Mouse (Mus musculus) liver, embryonic 14.5 days (tissue): Measurements from ENCODE around the gene C1ra. TPM values are rescaled to one million over a fixed set of nuclear protein-coding genes. Genes with fewer than 3 reads are reported as not detected.
"Not testable (repeated sequence)": the region's sequence is repeated elsewhere in the genome, so short reads cannot be mapped to it uniquely, and the experiment has no call there.

Experiments
- ATAC-seq: fragments of 200-750 bp; cut with Nextera tagmentation; 2 replicates; pipeline ENCODE4 v1.8.0; 2017; ENCODE audit warnings: moderate number of reproducible peaks, mild to moderate bottlenecking, moderate library complexity; ENCODE audit not compliant: insufficient read depth
- DNase-seq, 3 experiments: peaks; one replicate each; pipeline ENCODE4 v3.0.0-alpha.2; 2012 to 2013; ENCODE audit warnings: low read depth in 3 of 3, low spot score in 3 of 3
- H3K27ac ChIP-seq: fragments of 300-500 bp; sonication (generic); 2 replicates; pipeline ENCODE4 v1.5.1; 2014; ENCODE audit warnings: moderate library complexity, mild to moderate bottlenecking, control low read depth, inconsistent platforms
- H3K27me3 ChIP-seq: fragments of 300-500 bp; sonication (generic); 2 replicates; pipeline ENCODE4 v1.6.1; 2014; ENCODE audit warnings: mild to moderate bottlenecking, low read length, moderate library complexity; ENCODE audit not compliant: control insufficient read depth, insufficient read depth
- H3K36me3 ChIP-seq: fragments of 300-500 bp; sonication (generic); replicated peaks from 2 replicates; pipeline ENCODE4 v1.6.1; 2014; ENCODE audit warnings: low read depth; ENCODE audit not compliant: control insufficient read depth, insufficient read depth
- H3K4me1 ChIP-seq, 2 experiments: fragments of 200-500 bp in 1 of 2; fragments of 300-500 bp in 1 of 2; sonication (generic) in 1 of 2; replicated peaks; 2 replicates each; pipeline ENCODE4 v1.6.1; 2012 to 2014; ENCODE audit warnings: antibody characterized with exemption in 1 of 2, inconsistent platforms in 1 of 2, low read length in 1 of 2; ENCODE audit not compliant: control insufficient read depth in 2 of 2, insufficient read depth in 2 of 2
- H3K4me2 ChIP-seq: fragments of 300-500 bp; sonication (generic); 2 replicates; pipeline ENCODE4 v1.6.1; 2014; ENCODE audit warnings: low read depth, mild to moderate bottlenecking, control low read depth, moderate library complexity
- H3K4me3 ChIP-seq, 2 experiments: fragments of 200-500 bp in 1 of 2; fragments of 300-500 bp in 1 of 2; sonication (generic) in 1 of 2; 2 replicates each; pipeline ENCODE4 v1.5.1; 2012 to 2014; ENCODE audit warnings: low read depth in 2 of 2, low read length in 2 of 2, mild to moderate bottlenecking in 2 of 2, control low read depth in 1 of 2, inconsistent platforms in 1 of 2, moderate library complexity in 1 of 2; ENCODE audit not compliant: insufficient read depth in 1 of 2
- H3K9ac ChIP-seq: fragments of 300-500 bp; sonication (generic); replicated peaks from 2 replicates; pipeline ENCODE4 v1.6.1; 2014; ENCODE audit warnings: mild to moderate bottlenecking, control low read depth, moderate library complexity
- H3K9me3 ChIP-seq: fragments of 300-500 bp; sonication (generic); 2 replicates; pipeline ENCODE4 v1.6.1; 2016; ENCODE audit warnings: low read length, mixed read lengths; ENCODE audit not compliant: control insufficient read depth
- CTCF ChIP-seq: IDR thresholded peaks from 2 replicates; pipeline ENCODE4 v1.5.1; 2016; ENCODE audit warnings: antibody characterized with exemption, low read depth, control low read depth
- EP300 ChIP-seq: IDR thresholded peaks from 2 replicates; pipeline ENCODE4 v1.6.1; 2016; ENCODE audit warnings: antibody characterized with exemption, low read depth
- WGBS: fragments of 180-500 bp; shearing (Covaris S2); extraction: QIAGEN DNeasy Blood & Tissue Kit; methylation state at CpG from one replicate; pipeline ENCODE4 v1.1.7; 2014; ENCODE audit not compliant: insufficient replicate concordance; 5-methylcytosine and 5-hydroxymethylcytosine counted together
- polyA plus RNA-seq, 2 experiments: library from polyadenylated mRNA; depleted of rRNA in 1 of 2; stranded (reverse) in 1 of 2; unstranded in 1 of 2; fragments of >200 nt; fragmentation: Nextera tagmentation in 1 of 2; extraction: Ambion mirVana in 1 of 2; gene quantifications; 2 replicates each; pipeline versions ENCODE4 v1.2.1 to v1.2.3; 2012 to 2014

The C1ra gene
- polyA plus RNA-seq, 2 experiments, result 7.8 to 8.6 TPM

GRCm38 (mm10) chr6:124479573-124479930 lies 32.7 kb upstream of the C1ra start:
- DNase-seq, result no peak
- no peak for ATAC-seq
- WGBS, result 53% methylated on average over 3 of the region's 3 CpGs

DNA sequence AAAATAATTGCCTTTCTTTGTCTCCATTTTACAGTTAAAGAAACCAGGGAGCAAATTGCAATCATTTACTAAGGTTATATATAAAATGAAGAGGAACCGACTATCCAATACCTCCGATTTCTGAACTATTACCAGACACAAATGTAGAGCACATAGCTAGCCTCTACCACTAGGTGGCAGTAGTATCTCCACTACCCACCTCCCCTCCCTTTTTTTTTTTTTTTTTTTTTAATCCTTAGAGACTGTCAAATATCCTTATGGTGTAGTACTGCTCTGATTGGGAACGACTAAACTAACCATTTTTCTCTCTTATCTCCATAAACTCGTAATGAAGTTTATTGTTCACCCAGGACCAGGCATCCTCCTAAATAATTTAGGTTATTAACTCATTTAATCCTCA lies 31.9 kb upstream of the C1ra start:
- Histone ChIP-seq H3K9me3 (no peaks in the 10 kb centered on the region), H3K4me2 (no peak overlapping the region), H3K4me3 (no peak overlapping the region), H3K9ac (no peak overlapping the region), H3K4me1 (peaks cover 7 to 23% of the 10 kb centered on the region in 2 experiments), H3K27ac (no peak overlapping the region), H3K36me3 (no peaks in the 10 kb centered on the region), H3K27me3 (no peaks in the 10 kb centered on the region)
- 32% methylated on average over 4 of the region's 4 CpGs for WGBS
- TF ChIP-seq EP300 (no peak), CTCF (peak; percentile 64; the same call in 1 of the 2 replicates)
- ATAC-seq, result no peak
- DNase-seq, result peak in 1 of 3 experiments; percentile 36

More at GRCm38 (mm10) chr6:124479573-124479930, 32.7 kb upstream of the C1ra start:
- no peaks in the 10 kb centered on the region for H3K27me3 ChIP-seq
- no peak overlapping the region for H3K4me2 ChIP-seq
- no peaks in the 10 kb centered on the region for H3K36me3 ChIP-seq
- TF ChIP-seq CTCF, result no peak
- no peak for TF ChIP-seq EP300
- no peaks in the 10 kb centered on the region for H3K9me3 ChIP-seq
- no peak overlapping the region for H3K9ac ChIP-seq
- H3K27ac ChIP-seq, result no peak overlapping the region
- H3K4me1 ChIP-seq, result peaks cover 7 to 25% of the 10 kb centered on the region in 2 experiments
- no peak overlapping the region for H3K4me3 ChIP-seq

DNA sequence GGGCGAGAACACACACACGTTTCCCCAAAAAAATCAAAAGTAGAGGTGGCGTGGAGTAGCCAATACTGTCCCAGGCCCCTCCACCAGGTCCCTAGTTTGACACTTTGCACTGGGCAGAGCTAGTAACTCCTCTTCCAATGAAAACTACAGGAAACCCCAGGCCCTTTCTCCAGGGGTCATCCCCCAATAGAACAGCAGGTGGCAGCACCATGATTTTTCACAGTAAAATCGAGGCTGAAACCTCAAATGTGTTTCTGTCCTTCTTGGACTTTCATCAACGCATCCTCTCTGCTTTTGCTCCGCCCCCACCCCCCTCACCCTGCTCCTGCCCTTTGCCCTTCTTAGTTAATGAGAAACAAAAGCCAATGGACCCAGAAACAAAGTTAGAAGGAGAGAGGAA lies 30.6 kb upstream of the C1ra start:
- Histone ChIP-seq H3K4me2 (no peak overlapping the region), H3K27ac (no peak overlapping the region), H3K9me3 (no peaks in the 10 kb centered on the region), H3K36me3 (no peaks in the 10 kb centered on the region), H3K4me3 (no peak overlapping the region), H3K27me3 (no peaks in the 10 kb centered on the region), H3K9ac (no peak overlapping the region), H3K4me1 (peaks cover 7 to 25% of the 10 kb centered on the region in 2 experiments)
- WGBS, result 23% methylated on average over 6 of the region's 6 CpGs
- TF ChIP-seq EP300 (no peak), CTCF (peak; percentile 66)
- DNase-seq (peak in 1 of 3 experiments; percentile 37), ATAC-seq (peak; percentile 51)

DNA sequence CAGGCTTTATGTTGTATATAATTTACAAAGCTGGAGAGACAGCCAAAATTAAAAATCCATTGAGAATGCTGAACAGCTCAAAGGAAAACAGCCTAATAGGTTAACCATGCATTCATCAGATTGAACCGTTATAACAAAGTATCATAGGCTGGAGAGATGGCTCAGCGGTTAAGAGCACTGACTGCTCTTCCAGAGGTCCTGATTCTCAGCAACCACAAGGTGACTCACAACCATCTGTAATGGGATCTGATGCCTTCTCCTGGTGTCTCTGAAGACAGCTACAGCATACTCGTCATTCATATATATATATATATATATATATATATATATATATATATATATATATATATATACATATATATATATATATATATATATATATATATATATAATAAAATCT lies 28.4 kb upstream of the C1ra start:
- H3K4me2 ChIP-seq, ATAC-seq, H3K36me3 ChIP-seq, H3K27me3 ChIP-seq, H3K4me3 ChIP-seq, H3K9me3 ChIP-seq, DNase-seq, H3K9ac ChIP-seq, H3K27ac ChIP-seq: not testable (repeated sequence)
- 65% methylated on average over 3 of the region's 3 CpGs for WGBS
- peaks cover 2 to 11% of the 10 kb centered on the region in 2 experiments; a peak in 3 of 4 replicates for H3K4me1 ChIP-seq

GRCm38 (mm10) chr6:124484851-124485250 lies 27.4 kb upstream of the C1ra start:
- Histone ChIP-seq H3K27me3 (no peaks in the 10 kb centered on the region), H3K4me2 (no peak overlapping the region), H3K27ac (no peak overlapping the region), H3K4me3 (no peak overlapping the region), H3K4me1 (peaks cover 0 to 4% of the 10 kb centered on the region in 2 experiments; a peak in 1 of 4 replicates), H3K9ac (no peak overlapping the region), H3K36me3 (no peaks in the 10 kb centered on the region), H3K9me3 (no peaks in the 10 kb centered on the region)
- 68% methylated on average over 7 of the region's 7 CpGs for WGBS
- TF ChIP-seq EP300 (no peak), CTCF (no peak)
- DNase-seq (no peak), ATAC-seq (no peak)
